Mouse (Mus musculus) cortical plate, adult 2 months (tissue): ENCODE data around the gene Acot7.

ENCODE experiments used
- CTCF ChIP-seq: fragments of 200-500 bp; IDR thresholded peaks from 2 replicates; pipeline ENCODE4 v1.5.1; 2011; ENCODE audit warnings: mild to moderate bottlenecking, control low read depth, low read length; ENCODE audit not compliant: insufficient read depth; ENCODE audit errors: extremely low read depth
- POLR2A ChIP-seq: fragments of 200-500 bp; IDR thresholded peaks from 2 replicates; pipeline ENCODE4 v1.6.1; 2011; ENCODE audit warnings: mild to moderate bottlenecking, low read length, control low read depth; ENCODE audit not compliant: insufficient read depth; ENCODE audit errors: extremely low read depth

GRCm38 (mm10) chr4:152318517-152319234, 140.7 kb downstream of the Acot7 start, which contains the start of gene Rnf207:
- TF ChIP-seq CTCF (peak; percentile 47), POLR2A (no peak)
